Mouse (Mus musculus) adrenal gland, adult 8-10 months (tissue): ENCODE measurements around the gene Hcrtr1. TPM values are rescaled to one million over a fixed set of nuclear protein-coding genes. Genes with fewer than 3 reads are reported as not detected.

Experiments
- DNase-seq: peaks from one replicate; pipeline ENCODE4 v3.0.0; 2022
- total RNA-seq, 4 experiments: library from RNA; stranded (reverse); gene quantifications; 2 replicates each; pipeline ENCODE4 v1.2.4; 2022

The Hcrtr1 gene
- total RNA-seq, 4 experiments from 2014 or later, result 0.49 to 1.9 (median 1.3) TPM

DNA sequence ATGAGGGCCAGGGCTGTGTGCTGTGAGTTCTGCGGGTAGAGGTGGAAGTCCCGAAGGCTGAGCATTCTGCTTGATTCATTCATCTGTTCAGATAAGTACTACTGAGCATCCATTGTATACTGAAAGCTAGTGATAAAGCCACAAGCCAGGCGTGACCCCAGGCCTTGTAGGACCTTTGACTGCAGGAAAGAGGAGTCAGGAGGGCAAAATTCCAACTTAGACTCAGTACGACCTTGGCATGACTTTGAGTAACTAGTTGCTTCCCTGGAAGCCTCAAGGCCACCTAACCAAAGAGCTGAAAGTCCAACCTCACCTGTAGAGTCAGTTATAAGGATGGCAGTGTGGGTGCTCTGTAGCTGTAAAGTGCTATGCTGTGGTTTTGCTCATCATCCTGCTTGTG is 18.4 kb downstream of the Hcrtr1 start:
- no peak for DNase-seq

DNA sequence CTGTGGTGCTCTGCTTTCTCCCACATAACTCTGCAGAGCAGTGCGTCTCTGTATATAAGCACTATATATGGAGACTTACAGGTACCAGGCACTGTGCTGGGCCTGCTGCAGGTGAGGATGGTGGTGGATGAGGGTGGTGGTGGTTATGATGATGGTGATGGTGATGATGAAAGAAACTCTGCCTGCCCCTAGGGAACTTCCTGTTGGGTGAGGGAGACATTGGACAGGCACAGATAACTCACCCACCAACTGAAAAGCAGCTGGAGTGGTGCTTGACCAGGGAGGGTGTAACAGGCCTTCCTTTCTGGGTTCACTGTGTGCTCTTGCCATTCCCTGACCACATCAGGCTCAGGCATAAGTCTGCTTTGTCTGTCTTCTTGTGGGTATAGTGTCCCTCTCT is 26.4 kb downstream of the Hcrtr1 start:
- DNase-seq, result no peak

- DNase-seq, result peak; percentile 74
Observed at GRCm38 (mm10) chr4:130112299-130112698, 26.9 kb downstream of the Hcrtr1 start.

DNA sequence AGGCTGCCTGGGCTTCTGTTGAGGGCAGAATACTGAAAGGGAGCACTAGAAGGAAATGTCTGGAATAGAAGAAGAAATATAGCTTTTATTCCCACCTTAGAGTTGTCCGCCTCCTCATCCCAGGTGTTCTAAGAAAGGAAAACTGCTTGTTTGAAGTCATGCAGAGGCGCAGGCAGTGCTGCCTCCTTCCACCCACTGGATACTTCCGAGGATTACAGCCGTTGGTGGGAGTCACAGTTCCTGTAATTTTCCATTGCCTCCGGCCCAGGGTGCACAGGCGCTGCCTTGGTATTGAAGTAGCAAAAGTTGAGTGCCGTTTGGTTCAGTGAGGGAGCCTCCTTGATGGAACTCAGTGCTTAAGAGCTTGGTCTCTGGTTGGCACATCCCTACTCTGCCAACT is 29.1 kb downstream of the Hcrtr1 start:
- no peak for DNase-seq

DNA sequence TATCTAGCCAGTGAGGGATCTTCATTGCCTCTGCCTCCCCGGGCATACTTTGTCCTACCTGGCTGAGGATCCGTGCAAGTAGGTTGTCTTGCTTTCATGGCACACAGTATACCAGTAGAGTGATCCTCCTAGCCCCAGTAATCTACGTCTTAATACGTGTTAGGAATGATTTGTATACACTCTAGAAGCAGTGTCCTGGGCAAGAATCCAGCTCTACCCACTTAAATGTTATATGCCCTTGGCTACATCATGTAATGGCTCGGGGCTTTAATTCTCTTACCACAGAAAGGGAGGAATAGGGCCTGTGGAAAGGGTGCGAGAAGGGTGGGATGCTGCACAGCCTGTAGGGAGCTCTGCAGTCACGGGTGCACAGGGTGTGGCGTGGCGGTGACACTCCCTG is 29.5 kb downstream of the Hcrtr1 start:
- DNase-seq, result no peak

DNA sequence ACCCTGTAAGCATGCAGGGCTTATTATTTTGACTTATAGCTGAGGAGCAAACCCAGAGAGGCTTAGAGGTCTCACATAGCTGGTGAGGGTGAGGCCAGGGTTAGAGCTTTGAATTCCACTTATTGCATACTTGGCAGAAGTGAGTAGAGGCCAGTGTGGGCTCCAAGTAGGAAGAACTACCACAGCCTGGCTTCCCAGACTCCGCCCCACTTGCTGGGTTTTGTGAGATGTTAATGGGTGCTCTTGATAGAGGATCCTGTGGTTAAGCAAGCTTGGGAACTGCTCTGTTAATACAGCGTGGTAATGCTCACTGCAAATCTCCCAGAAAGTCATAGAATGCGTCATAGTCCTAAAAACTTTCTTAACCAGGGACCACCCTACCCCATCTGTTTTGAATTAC is 30.2 kb downstream of the Hcrtr1 start:
- DNase-seq, result no peak

- peak; percentile 99 for DNase-seq
Observed at GRCm38 (mm10) chr4:130107444-130108131, 31.6 kb downstream of the Hcrtr1 start.

DNA sequence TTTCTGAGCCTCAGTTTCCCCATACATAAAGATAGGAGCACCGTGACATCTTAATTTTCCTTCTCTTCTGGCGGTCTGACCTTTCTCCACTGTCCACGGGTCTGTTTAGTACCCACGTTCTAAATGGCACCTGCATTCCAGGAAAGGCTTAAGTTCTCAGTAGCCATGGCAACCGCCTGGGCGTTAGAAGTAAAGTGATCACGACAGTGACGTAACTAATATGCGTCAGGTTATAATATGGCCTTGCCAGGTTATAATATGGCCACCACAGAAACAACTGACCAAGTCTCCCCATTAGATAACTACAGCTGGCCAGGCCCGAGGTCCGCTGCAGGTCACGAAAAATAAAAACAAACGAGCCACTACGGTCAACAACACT is 32.1 kb downstream of the Hcrtr1 start:
- no peak for DNase-seq

- no peak for DNase-seq
Observed at GRCm38 (mm10) chr4:130104584-130104983, 34.6 kb downstream of the Hcrtr1 start.

DNA sequence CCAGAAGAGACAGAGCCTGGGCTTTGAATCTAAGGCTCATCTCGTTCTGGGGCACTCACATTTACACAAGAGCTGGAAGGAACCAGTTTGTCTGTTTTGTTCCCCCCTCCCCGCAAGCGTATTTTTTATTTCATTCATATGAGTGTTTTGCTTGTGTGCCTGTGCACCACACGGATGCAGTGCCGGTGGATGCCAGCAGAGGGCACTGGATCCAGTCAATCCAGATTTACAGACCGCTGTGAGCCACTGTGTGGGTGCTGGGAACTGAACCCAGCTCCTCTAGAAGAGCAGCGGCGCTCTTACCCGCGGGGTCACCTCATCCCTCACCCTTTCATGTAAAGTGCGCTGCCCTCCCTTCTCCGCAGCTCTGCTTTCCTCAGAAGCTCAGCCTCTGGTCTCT is 35.5 kb downstream of the Hcrtr1 start:
- DNase-seq, result no peak

- DNase-seq, result no peak
Observed at GRCm38 (mm10) chr4:130102111-130102651, 37.0 kb downstream of the Hcrtr1 start, which contains the start of gene Pef1. Pef1 (plus strand) TSS chr4:130102558.

DNA sequence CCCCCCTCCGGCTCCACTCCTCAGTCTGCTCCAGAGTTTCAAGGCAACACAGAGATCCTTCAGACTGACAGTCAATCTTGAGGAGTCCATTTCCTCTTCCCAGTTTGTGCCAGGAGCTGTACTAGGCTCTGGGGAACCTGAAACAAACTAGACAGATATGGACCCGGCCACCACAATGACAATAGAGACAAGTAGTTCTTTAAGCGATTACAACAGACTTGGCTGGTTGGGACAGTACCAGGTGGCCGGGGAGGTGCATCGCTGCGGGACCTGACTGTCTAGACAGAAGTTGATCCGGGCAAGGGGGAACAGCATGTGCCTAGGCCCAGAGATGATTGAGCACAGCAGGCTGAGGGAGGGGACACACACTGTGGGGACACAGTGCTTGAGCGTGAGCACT is 38.0 kb downstream of the Hcrtr1 start:
- DNase-seq, result no peak

GRCm38 (mm10) chr4:130095137-130095536 is 44.0 kb downstream of the Hcrtr1 start:
- no peak for DNase-seq

GRCm38 (mm10) chr4:130087293-130087692 is 51.9 kb downstream of the Hcrtr1 start:
- peak; percentile 81 for DNase-seq

GRCm38 (mm10) chr4:130085246-130085820 is 53.8 kb downstream of the Hcrtr1 start:
- DNase-seq, result no peak

GRCm38 (mm10) chr4:130084331-130084945 is 54.7 kb downstream of the Hcrtr1 start:
- DNase-seq, result peak; percentile 27

- DNase-seq, result no peak
Observed at GRCm38 (mm10) chr4:130082211-130082610, 56.9 kb downstream of the Hcrtr1 start.

DNA sequence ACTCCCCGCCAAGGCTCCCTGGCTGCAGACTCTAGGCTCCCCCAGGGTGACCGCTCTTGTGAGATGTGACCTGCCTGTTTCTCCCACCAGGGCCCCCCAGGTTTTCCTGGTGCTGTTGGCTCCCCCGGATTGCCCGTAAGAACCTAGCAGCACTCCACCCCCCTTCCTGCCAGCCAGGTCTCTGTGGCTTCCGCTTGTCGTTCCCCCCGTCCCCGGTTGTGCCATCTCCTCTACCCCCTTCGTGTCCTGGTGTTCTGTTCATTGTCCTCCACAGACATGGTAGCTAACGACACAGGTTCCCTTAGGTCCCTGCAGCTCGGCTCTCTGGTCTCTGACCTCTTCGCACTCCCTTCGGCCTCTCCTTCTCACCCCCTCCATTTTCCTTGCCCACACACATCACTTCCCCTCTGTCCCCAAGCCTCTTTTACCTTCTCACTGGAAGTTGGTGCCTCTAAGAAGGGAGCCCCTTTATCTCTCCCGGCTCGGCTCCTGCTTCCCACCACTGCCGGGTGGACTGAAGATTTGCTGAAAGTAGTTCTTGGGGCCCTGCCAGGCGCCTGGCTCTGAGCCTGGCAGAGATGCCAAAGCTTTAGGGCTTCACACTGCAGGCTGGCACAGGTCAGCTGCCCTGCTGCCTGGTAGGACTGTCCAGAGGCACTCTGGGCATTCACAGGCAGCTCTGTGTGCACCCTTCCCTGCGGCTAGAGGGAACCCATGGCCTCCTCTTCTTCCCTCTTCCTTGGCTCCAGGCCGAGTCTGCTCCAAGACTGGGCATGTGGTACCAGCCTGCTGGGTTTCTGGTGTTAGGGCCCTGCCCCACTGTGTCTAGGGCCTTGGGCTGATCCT is 57.6 kb downstream of the Hcrtr1 start:
- DNase-seq, result peak; percentile 50
